9 mouse cellular contexts compared by ENCODE assay signal in genomic region chr5:124043212-124043978, GRCm38 (mm10). TPM values are rescaled to one million over a fixed set of nuclear protein-coding genes. Genes with fewer than 3 reads are reported as not detected.
DNase-seq lines count a peak whose midpoint lies in the region; ATAC-seq and TF ChIP-seq lines count a peak whose summit lies in the region.
"Had no signal": no experiment of that assay in that cellular context is flagged by ENCODE, and none has a peak within 500 bp of the region (broad histone marks: within the 10 kb centered on the region; RNA-seq: fewer than 3 reads in every experiment).

No protein-coding gene starts in this region.

- peak; percentile 62 for DNase-seq in kidney, postnatal 10 days
- no peak for DNase-seq in kidney, adult 11 months
- peak; percentile 80 for DNase-seq in embryo, embryonic 10.5 days (ENCODE audit: low spot score)
- DNase-seq in heart, adult 9 months (ENCODE audit: low spot score in 2 of 2): peak; percentile 78 to 79
- peak; percentile 85 to 90 for DNase-seq in layer of hippocampus, adult 8-10 months (ENCODE audit: low spot score in 2 of 2)
- no peak for DNase-seq in liver, postnatal 0 days
- DNase-seq in thymus, postnatal 25 days: no peak

- no peak for TF ChIP-seq CTCF in liver, postnatal 0 days (IDR thresholded peaks at IDR 0.05; ENCODE audit: low read depth)

- H3K9ac ChIP-seq in liver, postnatal 0 days (replicated peaks): no peak overlapping the region; the same call in 1 of the 2 replicates
- H3K9ac ChIP-seq in stomach, embryonic 15.5 days: no peak overlapping the region

- H3K27me3 ChIP-seq in liver, postnatal 0 days (ENCODE audit: insufficient read depth, low read length): no peaks in the 10 kb centered on the region
- no peaks in the 10 kb centered on the region for H3K27me3 ChIP-seq in stomach, embryonic 15.5 days (replicated peaks)
- H3K27me3 ChIP-seq: Patski had no signal

- no peak overlapping the region for H3K4me2 ChIP-seq in liver, postnatal 0 days (ENCODE audit: low read depth, low read length)
- H3K4me2 ChIP-seq in stomach, embryonic 15.5 days: no peak overlapping the region

- peak; percentile 50; the same call in 1 of the 2 replicates for ATAC-seq in liver, postnatal 0 days
- peak; percentile 62; the same call in 1 of the 2 replicates for ATAC-seq in stomach, embryonic 15.5 days (ENCODE audit: insufficient read depth, low FRiP score, low read depth)
- ATAC-seq: Patski had no signal

- H3K4me1 ChIP-seq in liver, postnatal 0 days (ENCODE audit: insufficient read depth): peaks cover 18% of the 10 kb centered on the region
- peaks cover 7% of the 10 kb centered on the region; the same call in 1 of the 2 replicates for H3K4me1 ChIP-seq in stomach, embryonic 15.5 days

- H3K4me3 ChIP-seq in liver, postnatal 0 days (ENCODE audit: low read depth, low read length): no peak overlapping the region
- no peak overlapping the region for H3K4me3 ChIP-seq in stomach, embryonic 15.5 days (replicated peaks)

- H3K36me3 ChIP-seq in liver, postnatal 0 days (replicated peaks; ENCODE audit: insufficient read depth, low read length): no peaks in the 10 kb centered on the region
- no peaks in the 10 kb centered on the region for H3K36me3 ChIP-seq in stomach, embryonic 15.5 days

- 51% methylated on average over 10 of the region's 10 CpGs for WGBS in liver, postnatal 0 days (ENCODE audit: insufficient replicate concordance)
- 50% methylated on average over 10 of the region's 10 CpGs for WGBS in stomach, embryonic 15.5 days

- TF ChIP-seq EP300 in liver, postnatal 0 days (IDR thresholded peaks at IDR 0.05; ENCODE audit: low read depth): no peak

- H3K27ac ChIP-seq in liver, postnatal 0 days (ENCODE audit: low read depth): peak overlapping the region; percentile 56; the same call in 1 of the 2 replicates
- H3K27ac ChIP-seq in stomach, embryonic 15.5 days: peak overlapping the region; percentile 84

- H3K9me3 ChIP-seq in liver, postnatal 0 days (ENCODE audit: low read length): no peaks in the 10 kb centered on the region
- H3K9me3 ChIP-seq in stomach, embryonic 15.5 days: no peaks in the 10 kb centered on the region

RNA-seq across cellular contexts. Expression of gene Vps37b, which starts 11.3 kb away (rescaled TPM):
- 10 to 100 TPM; 35.9 to 39.4 (median 36.6) TPM for total RNA-seq in layer of hippocampus, adult 8-10 months (2022)
- 16.4 and 17.6 TPM in 2 replicates for polyA plus RNA-seq in liver, postnatal 0 days (2015; fragmentation: Nextera tagmentation; extraction: Ambion mirVana)
- 36.2 and 37.1 TPM in 2 replicates for polyA plus RNA-seq in stomach, embryonic 15.5 days (2015; fragmentation: Nextera tagmentation; extraction: Ambion mirVana)

RNA-seq across cellular contexts. Expression of gene Abcb9, which starts 52.2 kb away (rescaled TPM):
- total RNA-seq in layer of hippocampus, adult 8-10 months (2022): 10 to 100 TPM; 29.4 to 33.0 (median 30.4) TPM
- 3.7 and 3.8 TPM in 2 replicates for polyA plus RNA-seq in liver, postnatal 0 days (2015; fragmentation: Nextera tagmentation; extraction: Ambion mirVana)
- polyA plus RNA-seq in stomach, embryonic 15.5 days (2015; fragmentation: Nextera tagmentation; extraction: Ambion mirVana): 3.4 TPM in 2 replicates

Comparison
In these comparisons a context has a peak if more than half of its experiments do, and no peak if none do; other contexts are left out.
1. DNase-seq: peak in kidney, postnatal 10 days (single experiment), embryo, embryonic 10.5 days (single experiment), heart, adult 9 months (2 of 2) and layer of hippocampus, adult 8-10 months (2 of 2); none in kidney, adult 11 months (single experiment), liver, postnatal 0 days (single experiment) and thymus, postnatal 25 days (single experiment).